Mouse (Mus musculus) midbrain, embryonic 14.5 days (tissue): ENCODE measurements at regions not wholly inside any gene's neighbourhood (a gene's known extent, or its start where the extent isn't known, plus 50 kb on each side); places are given as distances from the start of the nearest gene placed in this dataset.

Experiments
- ATAC-seq: fragments of 200-750 bp; cut with Nextera tagmentation; 2 replicates; pipeline ENCODE4 v1.8.0; 2017; ENCODE audit warnings: moderate number of reproducible peaks, moderate library complexity; ENCODE audit not compliant: low FRiP score, low TSS enrichment
- DNase-seq: peaks from one replicate; pipeline ENCODE4 v3.0.0-alpha.2; 2015
- H3K27ac ChIP-seq: fragments of 300-500 bp; sonication (generic); replicated peaks from 2 replicates; pipeline ENCODE4 v1.5.1; 2014; ENCODE audit warnings: mild to moderate bottlenecking, low read depth, low read length, moderate library complexity
- H3K27me3 ChIP-seq: fragments of 300-500 bp; sonication (generic); 2 replicates; pipeline ENCODE4 v1.6.1; 2014; ENCODE audit warnings: low read length, control low read depth, mixed read lengths; ENCODE audit not compliant: control insufficient read depth, insufficient read depth
- H3K36me3 ChIP-seq: fragments of 300-500 bp; sonication (generic); 2 replicates; pipeline ENCODE4 v1.6.1; 2014; ENCODE audit warnings: low read length, control low read depth; ENCODE audit not compliant: control insufficient read depth, insufficient read depth
- H3K4me1 ChIP-seq: fragments of 300-500 bp; sonication (generic); 2 replicates; pipeline ENCODE4 v1.6.1; 2014; ENCODE audit warnings: mild to moderate bottlenecking, antibody characterized with exemption, low read length, control low read depth; ENCODE audit not compliant: control insufficient read depth, insufficient read depth
- H3K4me2 ChIP-seq: fragments of 300-500 bp; sonication (generic); 2 replicates; pipeline ENCODE4 v1.6.1; 2014; ENCODE audit warnings: mild to moderate bottlenecking, low read length, moderate library complexity
- H3K4me3 ChIP-seq: fragments of 300-500 bp; sonication (generic); replicated peaks from 2 replicates; pipeline ENCODE4 v1.5.1; 2014; ENCODE audit warnings: low read depth, low read length
- H3K9ac ChIP-seq: fragments of 300-500 bp; sonication (generic); replicated peaks from 2 replicates; pipeline ENCODE4 v1.6.1; 2014; ENCODE audit warnings: mild to moderate bottlenecking, low read length, moderate library complexity
- H3K9me3 ChIP-seq: fragments of 300-500 bp; sonication (generic); 2 replicates; pipeline ENCODE4 v1.6.1; 2016; ENCODE audit warnings: low read length, control low read depth, mixed read lengths; ENCODE audit not compliant: control insufficient read depth
- WGBS: fragments of 180-500 bp; shearing (Covaris S2); extraction: QIAGEN DNeasy Blood & Tissue Kit; methylation state at CpG from one replicate; pipeline ENCODE4 v1.1.7; 2014; 5-methylcytosine and 5-hydroxymethylcytosine counted together

- Histone ChIP-seq H3K9me3 (no peaks in the 10 kb centered on the region), H3K4me1 (no peaks in the 10 kb centered on the region), H3K27ac (no peak overlapping the region), H3K4me2 (no peak overlapping the region), H3K36me3 (no peaks in the 10 kb centered on the region), H3K4me3 (no peak overlapping the region), H3K9ac (no peak overlapping the region), H3K27me3 (no peaks in the 10 kb centered on the region)
- 90% methylated on average over 2 of the region's 2 CpGs for WGBS
- DNase-seq (no peak), ATAC-seq (no peak)
Measured at GRCm38 (mm10) chr2:21943676-21944075, 283.6 kb upstream of the Myo3a start.

- no peak overlapping the region for H3K27ac ChIP-seq
- H3K36me3 ChIP-seq: no peaks in the 10 kb centered on the region
- no peak overlapping the region for H3K9ac ChIP-seq
- no peak overlapping the region for H3K4me2 ChIP-seq
- DNase-seq: no peak
- H3K4me3 ChIP-seq: no peak overlapping the region
- WGBS: 60% methylated on average over 2 of the region's 2 CpGs
- no peaks in the 10 kb centered on the region for H3K27me3 ChIP-seq
- no peak for ATAC-seq
- H3K4me1 ChIP-seq: no peaks in the 10 kb centered on the region
- no peaks in the 10 kb centered on the region for H3K9me3 ChIP-seq
Measured at GRCm38 (mm10) chr2:21946484-21946883, 280.8 kb upstream of the Myo3a start.

GRCm38 (mm10) chr2:21951279-21951678 lies 276.0 kb upstream of the Myo3a start:
- Histone ChIP-seq H3K27ac (no peak overlapping the region), H3K9ac (no peak overlapping the region), H3K9me3 (no peaks in the 10 kb centered on the region), H3K4me2 (no peak overlapping the region), H3K36me3 (no peaks in the 10 kb centered on the region), H3K27me3 (no peaks in the 10 kb centered on the region), H3K4me3 (no peak overlapping the region), H3K4me1 (no peaks in the 10 kb centered on the region)
- DNase-seq (no peak), ATAC-seq (no peak)
- 72% methylated on average over 3 of the region's 3 CpGs for WGBS

GRCm38 (mm10) chr2:21956112-21956963 lies 271.0 kb upstream of the Myo3a start:
- H3K4me2 ChIP-seq: no peak overlapping the region
- H3K4me3 ChIP-seq: no peak overlapping the region
- H3K27ac ChIP-seq: peak overlapping the region; percentile 28
- no peaks in the 10 kb centered on the region for H3K36me3 ChIP-seq
- no peak overlapping the region for H3K9ac ChIP-seq
- DNase-seq (no peak), ATAC-seq (no peak)
- no peaks in the 10 kb centered on the region for H3K27me3 ChIP-seq
- no peaks in the 10 kb centered on the region for H3K9me3 ChIP-seq
- peaks cover 8% of the 10 kb centered on the region for H3K4me1 ChIP-seq
- 66% methylated on average over 3 of the region's 3 CpGs for WGBS

GRCm38 (mm10) chr2:21958365-21958764 lies 268.9 kb upstream of the Myo3a start:
- WGBS: 0% methylated on average over 3 of the region's 3 CpGs
- Histone ChIP-seq H3K4me3 (no peak overlapping the region), H3K27ac (peak overlapping the region; percentile 66), H3K9me3 (no peaks in the 10 kb centered on the region), H3K4me1 (peaks cover 18% of the 10 kb centered on the region), H3K36me3 (no peaks in the 10 kb centered on the region), H3K4me2 (peak overlapping the region; percentile 26), H3K9ac (no peak overlapping the region), H3K27me3 (no peaks in the 10 kb centered on the region)
- ATAC-seq: peak; percentile 87
- peak; percentile 92 for DNase-seq

GRCm38 (mm10) chr2:21958802-21959201 lies 268.5 kb upstream of the Myo3a start:
- H3K27ac ChIP-seq: peak overlapping the region; percentile 66
- no peak overlapping the region for H3K4me3 ChIP-seq
- H3K9me3 ChIP-seq: no peaks in the 10 kb centered on the region
- H3K4me2 ChIP-seq: peak overlapping the region; percentile 26
- 45% methylated on average over 3 of the region's 3 CpGs for WGBS
- DNase-seq (peak; percentile 58), ATAC-seq (peak; percentile 26; the same call in 1 of the 2 replicates)
- peaks cover 23% of the 10 kb centered on the region for H3K4me1 ChIP-seq
- H3K9ac ChIP-seq: no peak overlapping the region
- no peaks in the 10 kb centered on the region for H3K36me3 ChIP-seq
- no peaks in the 10 kb centered on the region for H3K27me3 ChIP-seq

GRCm38 (mm10) chr2:21963343-21964026 lies 263.8 kb upstream of the Myo3a start:
- Histone ChIP-seq H3K27me3 (no peaks in the 10 kb centered on the region), H3K4me2 (peak overlapping the region; percentile 46), H3K36me3 (no peaks in the 10 kb centered on the region), H3K4me1 (peaks cover 23% of the 10 kb centered on the region), H3K4me3 (peak overlapping the region; percentile 24), H3K9ac (peak overlapping the region; percentile 21; the same call in 1 of the 2 replicates), H3K9me3 (no peaks in the 10 kb centered on the region), H3K27ac (peak overlapping the region; percentile 83)
- DNase-seq (peak; percentile 65), ATAC-seq (peak; percentile 68)
- 3% methylated on average over 7 of the region's 7 CpGs for WGBS

- no peaks in the 10 kb centered on the region for H3K9me3 ChIP-seq
- H3K4me2 ChIP-seq: peak overlapping the region; percentile 46
- peak overlapping the region; percentile 83 for H3K27ac ChIP-seq
- H3K9ac ChIP-seq: peak overlapping the region; percentile 21; the same call in 1 of the 2 replicates
- DNase-seq (peak; percentile 94), ATAC-seq (peak; percentile 92)
- H3K27me3 ChIP-seq: no peaks in the 10 kb centered on the region
- H3K4me3 ChIP-seq: peak overlapping the region; percentile 24
- peaks cover 17% of the 10 kb centered on the region for H3K4me1 ChIP-seq
- under 1% methylated on average over 10 of the region's 10 CpGs for WGBS
- no peaks in the 10 kb centered on the region for H3K36me3 ChIP-seq
Measured at GRCm38 (mm10) chr2:21964027-21964605, 263.2 kb upstream of the Myo3a start.
